Mouse (Mus musculus) kidney, postnatal 14 days (tissue): ENCODE data around the gene Tenm2.

Experiments
- DNase-seq: peaks from one replicate; pipeline ENCODE4 v3.0.0; 2022; ENCODE audit warnings: mixed read lengths

Gene Tenm2

DNA sequence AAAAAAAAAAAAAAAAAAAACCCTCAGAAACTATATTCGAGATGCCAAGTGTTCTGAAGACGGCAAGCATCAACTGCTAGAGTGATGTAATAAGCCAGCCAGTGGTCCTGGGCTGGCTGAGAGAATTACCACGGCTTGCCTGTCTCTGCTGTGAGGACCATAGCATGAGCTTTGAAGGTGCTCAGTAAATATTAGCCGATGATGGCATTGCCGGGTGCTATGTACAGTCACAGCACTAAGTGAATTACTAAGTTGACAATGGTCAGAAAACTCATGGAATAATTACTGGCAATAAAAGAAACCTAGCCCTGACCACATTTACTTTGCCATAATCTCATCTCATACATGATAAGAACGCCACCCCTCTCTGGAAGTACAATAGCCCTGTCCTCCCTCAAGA is 549.5 kb downstream of the Tenm2 start:
- DNase-seq: no peak

DNA sequence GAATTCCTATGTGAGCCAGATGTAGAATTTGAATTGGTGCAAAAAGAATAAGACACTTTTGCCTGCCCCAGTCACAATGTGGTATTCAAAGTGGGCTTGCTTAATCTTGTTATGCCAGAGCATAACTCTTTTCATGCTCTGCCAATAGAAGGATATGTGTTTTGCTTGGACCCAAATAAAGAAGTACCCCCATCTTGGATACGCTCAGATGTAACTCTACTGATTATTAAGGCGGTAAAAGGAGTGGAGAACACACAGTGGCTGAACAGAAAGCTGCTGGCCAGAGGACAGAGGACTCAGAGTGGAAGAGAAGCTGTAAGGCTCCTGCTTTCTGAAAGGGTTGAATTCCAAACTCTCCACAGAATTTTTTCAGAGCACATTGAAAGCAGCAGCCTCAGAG is 556.4 kb downstream of the Tenm2 start:
- DNase-seq: no peak

DNA sequence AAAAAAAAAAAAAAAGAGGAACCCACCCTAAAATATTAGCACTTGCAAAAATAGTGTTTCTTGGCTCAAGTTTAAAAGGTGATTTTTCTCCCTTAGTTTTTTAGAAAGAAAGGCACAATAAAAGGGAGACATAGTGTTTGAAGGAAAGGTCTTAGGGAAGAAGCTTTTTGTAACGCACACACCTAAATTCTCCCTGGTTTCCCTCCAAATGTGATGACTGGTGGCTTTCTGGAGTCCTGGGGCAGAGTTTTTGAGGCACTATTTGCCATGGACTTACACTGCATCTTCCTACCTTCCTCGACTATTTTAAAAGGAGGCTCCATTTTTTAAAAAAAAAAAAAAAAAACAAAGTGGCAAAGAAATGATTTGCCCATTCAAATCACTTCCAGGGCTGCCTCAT is 557.2 kb downstream of the Tenm2 start:
- no peak for DNase-seq

DNA sequence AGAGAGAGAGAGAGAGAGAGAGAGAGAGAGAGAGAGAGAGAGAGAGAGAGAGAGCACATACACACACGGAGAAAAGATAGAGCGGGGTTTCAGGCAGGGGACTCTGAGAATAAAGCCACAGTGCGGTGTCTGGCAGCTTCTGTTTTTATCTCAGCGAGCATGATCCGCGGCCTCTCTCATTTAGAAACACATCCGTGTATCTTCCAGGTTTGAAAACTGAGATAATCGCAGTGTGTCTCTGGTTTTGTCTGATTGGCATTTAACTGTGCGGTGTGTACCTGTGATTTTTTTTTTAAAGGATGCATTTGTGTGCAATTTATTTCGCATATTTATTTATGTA is 557.7 kb downstream of the Tenm2 start:
- no peak for DNase-seq

DNA sequence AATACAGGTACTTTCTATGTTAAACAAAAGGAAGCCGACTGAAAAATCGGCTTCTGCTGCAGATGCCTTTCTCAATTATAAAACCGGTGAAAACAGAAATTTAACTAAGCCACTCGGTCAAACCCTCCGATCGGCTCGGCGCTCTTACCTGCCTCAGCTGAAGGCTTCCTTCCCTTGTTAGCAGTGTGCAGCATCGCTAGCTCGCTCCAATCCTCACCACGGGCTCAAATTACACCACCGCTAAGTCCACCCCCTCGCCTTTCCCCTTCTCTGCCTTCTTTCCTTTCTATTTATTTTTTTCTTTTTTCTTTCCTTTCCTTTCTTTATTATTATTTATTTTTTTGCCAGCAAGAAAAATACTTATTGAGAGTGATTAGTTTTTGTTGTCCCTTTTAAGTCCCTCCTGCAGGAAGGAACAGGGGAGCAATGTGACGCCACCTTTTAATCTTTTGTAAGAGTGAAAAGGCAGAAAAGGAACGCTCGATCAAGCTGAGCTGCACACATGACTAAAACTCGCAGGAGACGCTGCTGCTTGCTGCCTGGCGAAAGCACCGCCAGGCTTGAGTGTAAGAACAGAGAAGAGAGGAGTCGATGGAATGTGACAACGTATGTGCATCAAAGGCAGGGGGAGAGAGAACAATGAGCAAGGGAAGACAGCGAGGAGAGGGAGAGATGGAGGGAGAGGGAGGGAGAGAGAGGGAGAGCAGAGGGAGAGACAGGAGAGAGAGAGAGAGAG is 558.3 kb downstream of the Tenm2 start:
- peak; percentile 27 for DNase-seq

DNA sequence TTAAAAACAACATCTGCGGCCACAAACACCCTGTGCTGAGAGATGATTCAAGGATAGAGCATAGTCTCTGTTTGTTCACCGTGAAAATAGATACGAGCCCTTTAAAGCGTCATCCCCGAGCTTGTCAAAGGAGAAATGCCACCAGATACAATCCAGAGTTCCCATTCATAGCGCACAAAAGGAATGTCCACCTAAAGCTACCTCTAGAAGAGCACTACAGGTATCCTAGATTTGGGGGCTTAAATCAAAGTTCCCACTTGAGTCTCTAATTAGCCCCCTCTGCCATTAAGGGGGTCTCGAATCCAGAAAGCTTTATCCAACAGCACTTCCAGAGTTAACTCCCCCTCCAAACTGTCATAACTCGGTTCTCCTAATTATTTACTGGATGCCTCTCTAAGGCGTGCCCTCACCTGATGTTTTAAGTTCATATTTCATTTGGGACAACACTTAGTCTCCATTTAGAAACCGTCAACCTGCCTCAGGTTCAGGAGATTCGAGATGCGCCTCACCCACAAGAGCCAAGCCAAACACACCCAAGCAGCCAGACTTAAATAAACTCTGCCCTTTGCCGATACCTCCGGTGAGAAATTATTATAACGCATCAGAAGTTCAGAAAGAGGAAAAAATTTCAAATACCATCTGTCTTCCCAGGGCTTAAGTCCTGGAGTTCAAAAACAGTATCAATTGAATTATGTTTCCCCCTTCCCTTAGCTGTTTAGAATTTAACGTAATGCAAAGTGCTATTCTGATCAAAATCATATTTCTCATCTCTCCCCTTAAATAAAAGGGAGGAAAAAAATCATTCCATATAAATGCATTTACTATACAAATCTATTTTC is 559.1 kb downstream of the Tenm2 start:
- DNase-seq: no peak

DNA sequence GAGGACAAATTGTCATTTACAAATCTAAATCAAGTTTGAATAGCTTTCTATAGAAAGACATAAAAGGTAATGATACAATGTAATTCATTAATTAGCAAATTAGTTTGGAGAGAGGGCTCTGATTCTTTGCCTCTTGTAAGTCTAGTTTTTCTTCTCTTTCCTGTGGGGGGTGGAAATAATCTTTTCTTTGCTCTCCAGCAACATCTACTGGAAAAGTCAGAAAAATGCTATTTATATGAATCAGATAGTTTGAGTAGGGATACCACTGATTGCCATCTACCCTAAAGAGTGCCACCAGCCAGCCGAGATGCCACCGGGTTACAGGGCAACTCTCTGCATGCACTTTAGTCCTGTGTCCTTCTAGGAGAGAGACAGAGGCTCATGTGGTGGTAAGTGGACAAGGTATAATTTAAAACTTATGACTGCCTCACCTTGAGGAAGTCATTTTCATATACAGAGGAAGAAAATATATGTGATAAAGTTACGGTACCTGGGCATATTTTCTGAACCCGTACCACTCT is 560.8 kb downstream of the Tenm2 start:
- no peak for DNase-seq

DNA sequence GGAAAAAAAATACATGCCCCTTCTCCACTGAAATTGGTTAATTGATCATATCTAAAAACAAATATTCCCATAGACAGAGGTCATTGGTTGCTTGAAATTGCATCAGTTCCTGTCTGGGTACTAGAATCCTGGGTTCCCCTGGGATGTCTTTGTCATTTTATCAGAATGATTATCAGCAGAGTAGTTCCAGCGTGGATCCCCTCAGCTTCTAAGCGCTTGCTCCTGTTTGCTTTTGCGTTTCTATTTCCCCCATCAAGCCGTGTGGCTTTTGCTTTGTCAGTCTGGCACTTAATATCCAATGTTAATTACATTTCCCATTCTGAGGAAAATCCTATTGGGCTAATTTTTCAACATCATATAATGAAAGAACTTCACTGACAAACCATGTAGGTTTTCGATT is 561.6 kb downstream of the Tenm2 start:
- DNase-seq: no peak

DNA sequence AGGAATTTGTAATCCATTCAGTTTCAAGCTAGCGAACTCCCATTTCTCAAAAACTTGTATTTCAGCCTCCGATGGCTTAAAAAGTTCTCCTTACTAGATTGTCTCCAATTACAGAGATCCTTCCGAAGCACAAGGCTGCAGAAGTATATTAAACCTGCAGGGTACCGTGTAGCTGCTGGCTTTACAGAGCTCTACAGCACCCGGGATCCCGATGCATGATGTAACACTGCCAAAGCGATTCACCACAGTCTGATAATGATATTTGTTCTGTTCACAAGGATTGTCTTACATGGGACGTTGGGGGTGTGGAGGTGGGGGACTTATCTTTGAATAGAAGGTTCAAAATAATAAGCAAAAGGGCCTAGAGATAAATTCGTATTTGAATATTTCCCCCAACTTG is 564.6 kb downstream of the Tenm2 start:
- DNase-seq: no peak

DNA sequence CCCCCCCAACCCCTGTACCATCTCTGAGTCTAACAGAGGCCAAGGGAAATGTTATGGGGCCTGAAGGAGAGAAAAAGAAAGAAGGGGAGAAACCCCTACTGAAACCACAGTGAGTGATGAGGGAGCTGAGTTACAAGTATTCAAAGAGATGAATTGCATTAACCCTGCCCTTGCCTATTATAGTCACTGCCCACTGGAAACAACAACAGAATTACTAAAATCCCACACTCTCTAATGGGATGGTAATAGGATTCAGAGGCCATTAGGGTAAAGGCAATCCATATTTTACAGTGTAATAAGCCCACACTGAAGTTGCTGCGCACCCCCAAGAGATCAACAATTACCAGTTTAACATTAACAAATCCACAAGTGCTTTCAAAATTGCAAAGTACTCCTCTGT is 571.7 kb downstream of the Tenm2 start:
- no peak for DNase-seq

DNA sequence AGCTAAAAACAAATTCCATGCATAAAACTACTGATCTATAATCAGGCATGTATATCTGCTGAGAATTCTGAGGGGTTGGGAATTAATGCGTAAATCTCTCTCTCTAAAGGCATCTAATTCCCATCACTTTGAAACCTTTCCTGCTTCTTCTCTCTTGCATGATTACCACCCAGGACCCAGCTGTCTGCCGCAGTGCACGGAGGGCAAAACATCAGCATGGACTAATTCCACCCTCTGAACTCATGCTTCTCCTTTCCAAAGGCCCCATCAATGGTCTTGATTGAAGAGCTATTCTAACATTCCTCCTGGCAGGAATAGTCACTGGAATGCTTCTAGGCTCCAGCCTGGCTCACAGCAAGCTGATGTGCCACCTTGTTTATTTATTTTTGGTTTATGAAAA is 572.2 kb downstream of the Tenm2 start:
- DNase-seq: no peak

DNA sequence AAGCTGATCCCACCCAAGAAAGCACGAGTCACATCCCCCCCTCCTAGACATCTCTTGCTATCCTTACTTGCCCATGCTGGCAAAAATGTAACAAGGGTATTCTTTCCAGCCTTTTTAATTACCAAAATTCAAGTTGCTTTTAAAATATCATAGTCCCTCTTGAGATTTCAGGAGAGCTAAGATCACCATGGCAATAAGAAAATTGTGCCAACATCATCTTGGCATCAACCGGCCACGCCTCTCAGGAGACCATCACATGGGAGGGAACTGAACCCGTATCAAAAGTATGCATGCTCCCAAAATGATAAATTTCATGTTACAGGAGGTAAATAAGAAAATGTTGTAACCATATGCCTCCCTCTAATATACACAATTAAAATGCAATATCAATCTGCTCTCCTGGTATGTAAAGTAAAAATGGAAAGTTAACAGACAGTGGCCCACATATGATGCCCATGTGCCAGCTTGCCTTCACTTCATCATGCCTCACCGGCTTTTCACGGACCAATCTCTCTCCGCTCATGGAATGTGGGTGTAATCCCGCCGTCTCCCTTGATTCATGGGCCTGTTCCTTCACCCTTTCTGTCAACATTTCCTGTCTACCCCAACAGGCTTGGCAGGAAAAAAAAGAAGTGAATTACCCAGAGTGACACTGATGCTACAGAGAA is 582.0 kb downstream of the Tenm2 start:
- DNase-seq: no peak

DNA sequence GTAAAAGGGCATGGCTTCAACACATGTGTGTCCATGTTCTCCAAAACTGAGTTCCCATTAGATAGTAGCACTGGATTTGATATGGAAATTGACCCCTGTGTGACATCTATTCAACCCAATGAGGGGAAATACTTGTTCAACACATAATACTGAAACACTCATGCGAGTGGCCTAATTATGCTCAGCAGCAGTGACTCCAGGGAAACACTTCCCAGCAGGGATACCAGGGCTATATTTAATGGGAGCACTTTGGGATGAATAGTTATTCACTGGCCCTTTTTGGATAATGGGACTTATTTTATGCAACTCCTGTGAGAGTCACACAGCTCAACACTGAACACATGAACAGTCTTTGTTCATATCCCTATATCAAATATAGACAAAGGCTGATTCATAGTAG is 588.6 kb downstream of the Tenm2 start:
- no peak for DNase-seq

DNA sequence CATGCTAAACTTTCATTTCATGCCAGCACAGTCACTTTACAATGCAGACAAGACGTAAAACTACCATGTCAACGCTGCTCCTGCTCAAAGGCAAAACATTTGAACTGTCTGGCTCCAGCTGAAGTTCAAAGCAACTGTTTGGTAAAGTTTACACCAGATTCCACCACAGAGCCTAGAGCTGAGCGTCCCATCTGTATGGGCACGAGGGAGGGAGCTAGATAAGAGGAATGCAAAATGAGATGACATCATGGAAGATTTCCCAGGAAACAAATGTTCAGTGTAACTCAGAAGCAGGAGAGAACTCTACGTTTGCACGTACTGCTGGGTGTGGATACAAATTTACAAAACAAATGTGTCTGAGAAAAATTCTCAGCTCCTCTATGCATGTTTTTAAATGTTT is 600.7 kb downstream of the Tenm2 start:
- DNase-seq: no peak

DNA sequence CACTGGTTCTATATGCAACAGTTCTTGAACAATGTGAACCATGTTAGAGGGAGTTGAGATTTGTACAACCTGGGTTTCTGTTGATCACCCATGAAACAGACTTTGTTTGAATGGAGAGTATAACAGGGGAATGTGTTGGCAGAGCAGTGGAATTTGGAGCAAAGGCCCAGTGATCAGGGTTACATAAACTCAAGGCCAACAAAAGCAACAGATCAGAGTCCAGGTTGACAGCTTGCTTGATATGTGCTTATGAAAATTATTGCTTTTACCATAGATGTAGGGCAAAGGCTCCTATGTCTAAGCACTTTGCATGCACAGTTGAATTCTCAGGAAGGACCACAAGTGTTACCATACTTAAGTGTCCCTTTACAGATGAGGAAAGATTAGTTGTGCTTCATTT is 603.6 kb downstream of the Tenm2 start:
- no peak for DNase-seq

DNA sequence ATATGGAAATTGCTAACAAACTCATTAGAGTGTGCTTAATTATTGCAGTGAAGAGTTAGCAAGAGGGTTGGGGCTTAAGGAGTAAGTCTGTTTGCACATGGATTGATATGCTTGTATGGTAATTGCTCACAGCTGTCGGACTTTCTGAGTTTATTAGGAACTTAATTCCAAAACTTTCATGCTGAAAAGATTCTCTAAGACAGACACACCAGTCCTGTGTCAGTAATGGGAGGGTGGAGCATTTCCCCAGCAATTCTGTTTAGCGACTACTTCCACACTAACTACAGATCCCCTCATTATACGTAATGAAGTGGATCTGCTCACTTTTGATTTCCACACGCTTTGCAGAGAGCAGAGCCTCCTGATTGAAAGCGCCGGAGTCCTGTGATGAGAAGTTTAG is 622.0 kb downstream of the Tenm2 start:
- DNase-seq: no peak

DNA sequence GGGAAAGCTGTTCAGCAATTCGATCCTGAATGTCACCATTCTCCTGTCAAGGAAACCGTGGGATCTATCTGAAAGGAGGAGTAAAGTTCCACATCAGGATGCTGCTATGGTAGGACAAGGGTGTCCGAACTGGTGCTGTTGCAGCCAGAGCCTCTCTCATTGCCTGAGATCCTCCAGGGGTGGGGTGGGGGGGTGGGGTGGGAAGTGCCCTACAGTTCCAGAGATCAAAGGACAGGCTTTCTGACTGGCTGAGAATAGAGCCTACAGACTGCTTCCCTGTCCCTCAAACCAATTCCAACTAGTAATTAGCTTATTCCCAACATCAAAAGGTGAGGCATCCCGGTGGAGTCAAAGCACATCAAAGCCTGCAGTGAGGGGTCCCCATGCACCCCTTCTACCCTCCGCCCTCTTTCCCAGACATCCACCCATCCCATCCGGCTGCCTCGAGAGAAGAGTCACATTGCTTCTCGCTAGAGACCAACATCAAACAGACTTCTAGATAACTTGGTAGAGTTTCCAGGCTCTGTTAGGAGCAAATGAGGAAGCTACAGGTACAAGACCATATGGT is 630.9 kb downstream of the Tenm2 start:
- DNase-seq: no peak

DNA sequence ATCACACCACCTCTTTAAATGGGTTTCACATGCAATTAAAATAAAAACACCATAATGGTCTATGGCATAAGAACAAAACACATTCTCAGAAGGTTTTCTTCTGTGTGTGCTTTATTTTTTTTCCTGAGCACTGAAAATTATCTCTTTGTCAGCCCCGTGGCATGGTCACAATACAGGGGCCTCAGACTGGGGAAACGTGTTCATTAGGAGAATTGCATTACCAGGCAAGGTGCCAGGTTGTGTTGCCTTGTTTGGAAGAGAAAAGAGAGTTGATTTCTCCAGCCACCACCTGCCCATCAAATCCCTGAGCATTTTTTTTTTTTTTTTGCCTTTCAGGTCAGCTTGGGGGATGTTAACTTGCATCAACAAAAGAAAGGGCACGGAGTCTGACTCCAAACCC is 631.5 kb downstream of the Tenm2 start:
- DNase-seq: no peak

DNA sequence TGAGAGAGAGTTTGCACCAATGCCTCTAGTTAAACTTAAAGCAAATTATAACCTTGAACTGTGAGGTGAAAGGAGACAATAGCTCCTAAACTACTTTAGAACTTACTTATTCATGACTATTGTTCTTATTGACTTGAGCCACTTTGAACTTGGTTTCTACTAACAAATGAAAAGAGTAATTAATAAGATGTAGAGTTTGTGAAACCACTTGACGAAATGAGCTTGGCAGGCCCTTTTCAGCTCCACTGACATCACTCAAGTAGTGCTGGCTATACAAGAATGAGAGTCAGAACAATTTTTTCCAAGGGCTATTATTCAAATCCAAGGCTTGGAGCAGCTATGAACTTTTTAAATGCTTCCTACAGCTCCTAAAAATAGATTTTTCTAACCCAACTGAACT is 643.3 kb downstream of the Tenm2 start:
- no peak for DNase-seq

DNA sequence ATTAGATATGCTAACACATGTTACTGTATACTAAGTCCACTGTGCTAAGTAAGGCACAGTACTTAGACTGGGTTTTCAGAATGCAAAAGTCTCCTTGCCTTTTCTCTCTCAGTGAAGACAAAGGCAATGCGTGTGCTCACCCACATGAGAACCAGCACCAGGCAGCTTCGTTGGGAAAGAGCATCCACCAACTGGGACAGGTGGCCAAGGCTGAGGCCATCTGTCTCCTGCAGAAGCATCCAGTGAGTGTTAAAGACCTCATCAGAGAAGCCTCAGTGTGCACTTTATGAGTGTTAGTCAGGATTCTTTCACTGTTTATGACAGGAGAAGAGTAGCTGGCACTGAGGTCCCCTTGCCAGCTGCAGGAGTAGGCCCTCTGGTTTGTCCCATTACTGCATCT is 669.6 kb downstream of the Tenm2 start:
- no peak for DNase-seq

DNA sequence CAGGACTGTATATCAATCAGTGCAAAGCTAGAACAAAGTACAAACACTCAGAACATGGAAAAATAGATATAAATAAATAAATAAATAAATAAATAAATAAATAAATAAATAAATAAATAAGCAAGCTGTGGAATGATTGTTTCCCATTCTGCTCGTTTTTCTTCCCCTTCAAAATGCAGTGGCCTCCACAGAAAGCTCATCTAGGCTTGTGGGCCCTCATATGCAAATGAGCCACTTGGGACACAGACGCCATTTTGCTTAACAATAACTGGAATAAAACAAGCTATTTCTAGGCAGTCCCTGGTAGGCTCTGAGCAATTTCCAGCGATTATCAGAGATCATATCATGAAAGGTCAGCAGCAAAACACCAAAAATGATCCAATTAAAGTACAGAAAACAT is 672.9 kb downstream of the Tenm2 start:
- no peak for DNase-seq

DNA sequence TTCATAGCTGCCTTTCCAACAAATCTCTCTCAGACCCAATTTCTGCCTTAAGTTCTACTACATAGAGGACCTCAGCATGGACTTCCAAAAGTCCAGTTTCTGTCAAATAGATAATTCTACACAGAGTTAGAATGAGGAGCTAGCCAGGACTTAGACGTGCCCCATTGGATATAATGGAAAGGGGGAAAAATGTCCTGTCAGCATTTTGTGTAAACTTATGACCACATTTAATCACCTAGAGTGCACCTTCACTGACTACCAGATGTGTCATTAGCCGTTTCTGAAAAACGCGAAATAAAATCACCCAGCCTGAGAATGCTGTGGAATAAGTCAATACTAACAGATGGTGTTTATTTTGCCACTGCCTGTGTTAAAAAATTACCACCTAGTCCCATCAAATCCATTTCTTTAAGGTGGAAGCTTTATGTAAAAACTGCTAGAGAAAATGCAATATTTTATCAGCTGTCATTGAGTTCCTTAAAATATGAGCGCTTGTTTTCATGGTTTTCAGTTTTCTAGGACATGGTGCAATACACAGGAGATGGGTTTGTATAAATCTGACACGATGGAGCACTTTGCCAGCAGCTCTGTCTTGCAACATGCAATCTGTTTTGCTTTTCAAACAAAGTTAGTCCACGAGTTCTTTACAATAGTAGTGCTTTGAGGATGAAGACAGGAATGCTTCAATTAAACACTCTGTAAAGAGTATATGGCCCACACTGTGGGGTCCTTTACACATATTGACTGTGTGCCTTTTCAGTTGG is 674.8 kb downstream of the Tenm2 start:
- DNase-seq: no peak

DNA sequence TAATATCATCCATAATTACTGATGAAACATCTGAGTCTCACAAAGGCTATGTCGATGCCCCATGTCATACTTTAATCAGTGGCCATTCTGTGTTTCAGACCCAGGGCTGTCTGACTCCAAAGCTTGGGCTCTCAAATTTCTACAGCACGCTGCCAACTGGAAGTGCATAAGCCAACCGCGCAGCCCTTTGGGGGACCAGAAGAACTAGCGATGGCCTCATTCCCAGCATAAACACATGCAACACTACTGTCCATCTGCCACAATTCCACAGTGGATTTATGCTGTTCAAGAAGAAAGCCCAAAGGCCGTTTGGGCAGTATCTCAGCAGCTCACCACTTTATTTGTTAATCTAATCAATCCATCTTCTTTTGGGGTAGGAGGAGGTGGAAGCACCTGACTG is 678.4 kb downstream of the Tenm2 start:
- no peak for DNase-seq
